Mouse (Mus musculus) lung, adult 2 months (tissue): ENCODE data around the gene Tomm40l. TPM values are rescaled to one million over a fixed set of nuclear protein-coding genes. Genes with fewer than 3 reads are reported as not detected.
A peak's percentile ranks its signal among the peaks of the same experiment; 100 is the strongest.
"Not testable (repeated sequence)": the region's sequence is repeated elsewhere in the genome, so short reads cannot be mapped to it uniquely, and the experiment has no call there.

Source experiments
- DNase-seq: peaks from one replicate; pipeline ENCODE4 v3.0.0; 2022
- H3K4me1 ChIP-seq: fragments of 200-500 bp; 2 replicates; pipeline ENCODE4 v1.6.1; 2011; ENCODE audit warnings: low read length; ENCODE audit not compliant: control insufficient read depth, insufficient read depth
- H3K4me3 ChIP-seq: fragments of 200-500 bp; replicated peaks from 2 replicates; pipeline ENCODE3; 2011; ENCODE audit warnings: low read depth, mild to moderate bottlenecking, control low read depth, low read length; ENCODE audit errors: extremely low read depth
- CTCF ChIP-seq: fragments of 200-500 bp; IDR thresholded peaks from 2 replicates; pipeline ENCODE4 v1.5.1; 2011; ENCODE audit warnings: mild to moderate bottlenecking, low read length, control low read depth; ENCODE audit not compliant: insufficient read depth
- POLR2A ChIP-seq: fragments of 200-500 bp; IDR thresholded peaks from 2 replicates; pipeline ENCODE4 v1.6.1; 2011; ENCODE audit warnings: low read depth, mild to moderate bottlenecking, control low read depth, low read length, borderline replicate concordance; ENCODE audit errors: extremely low read depth
- WGBS: fragments of 180-500 bp; shearing (Covaris S2); methylation state at CpG from one replicate; pipeline ENCODE4 v1.1.7; 2018; 5-methylcytosine and 5-hydroxymethylcytosine counted together
- polyA plus RNA-seq: library from polyadenylated mRNA; depleted of rRNA; stranded (reverse); fragments of >200 nt; gene quantifications from 2 replicates; pipeline ENCODE4 v1.2.3, GENCODE M21; 2012

Tomm40l gene
- polyA plus RNA-seq, 1 experiment, result 28.8 TPM

GRCm38 (mm10) chr1:171250680-171251593 lies 28.6 kb upstream of the Tomm40l start, which contains the start of gene Ndufs2:
Gene Ndufs2 (minus strand): TSS chr1:171251388.
- no peak for TF ChIP-seq POLR2A
- no peak for TF ChIP-seq CTCF
- no peak within 1 kb of the TSS for H3K4me3 ChIP-seq
- H3K4me1 ChIP-seq, result peaks cover 15% of the 10 kb centered on the region
- WGBS, result 31% methylated on average over 26 of the region's 26 CpGs
- DNase-seq, result no peak

GRCm38 (mm10) chr1:171249913-171250600 lies 27.7 kb upstream of the Tomm40l start, which contains the start of gene Adamts4:
Gene Adamts4 (plus strand): TSS chr1:171250421.
- 32% methylated on average over 5 of the region's 5 CpGs for WGBS
- no peak for DNase-seq
- TF ChIP-seq POLR2A (no peak), CTCF (no peak)
- Histone ChIP-seq H3K4me3 (no peak within 1 kb of the TSS), H3K4me1 (peaks cover 15% of the 10 kb centered on the region)

DNA sequence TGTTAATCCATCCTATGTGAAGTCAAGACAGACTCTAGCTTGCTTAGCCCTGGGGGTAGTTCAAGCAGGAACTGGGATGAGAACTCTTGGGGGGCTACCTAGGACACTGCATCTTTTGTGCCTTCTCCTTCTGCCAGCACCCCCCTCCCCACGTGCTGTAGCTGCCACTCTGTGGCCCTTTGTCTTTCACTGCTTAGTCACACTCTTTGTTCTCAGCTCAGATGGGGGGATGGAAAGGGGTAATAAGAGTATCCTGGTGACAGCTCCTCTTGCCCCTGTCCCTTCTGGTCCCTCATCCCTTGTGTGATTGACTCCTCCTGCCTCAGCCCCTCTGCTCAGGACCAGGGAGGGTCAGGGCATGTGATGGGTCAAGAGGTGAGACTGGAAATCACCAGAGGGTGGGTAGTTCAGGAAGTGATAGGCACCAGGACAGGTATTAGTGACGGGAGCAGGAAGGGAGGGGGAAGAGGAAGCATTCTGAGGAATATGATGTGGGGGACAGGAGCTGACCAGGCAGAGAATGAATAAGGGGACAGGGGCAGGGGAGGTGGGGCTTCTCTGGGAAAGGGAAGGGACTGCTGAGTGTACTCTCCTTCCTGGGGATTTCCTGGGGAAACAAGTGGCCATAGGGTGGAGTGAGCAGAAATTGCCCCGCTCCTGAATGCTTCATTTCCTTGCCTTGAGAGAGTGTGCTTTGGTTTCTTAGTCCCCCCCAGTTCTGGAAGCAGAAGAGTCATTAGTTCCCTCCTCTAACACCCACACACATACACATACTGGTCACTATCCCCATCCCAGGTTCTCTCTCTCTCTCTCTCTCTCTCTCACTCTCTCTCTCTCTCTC lies 26.3 kb upstream of the Tomm40l start:
- TF ChIP-seq POLR2A (no peak), CTCF (no peak)
- no peak overlapping the region for H3K4me3 ChIP-seq
- DNase-seq, result no peak
- 29% methylated on average over 3 of the region's 3 CpGs for WGBS
- H3K4me1 ChIP-seq, result peaks cover 15% of the 10 kb centered on the region

DNA sequence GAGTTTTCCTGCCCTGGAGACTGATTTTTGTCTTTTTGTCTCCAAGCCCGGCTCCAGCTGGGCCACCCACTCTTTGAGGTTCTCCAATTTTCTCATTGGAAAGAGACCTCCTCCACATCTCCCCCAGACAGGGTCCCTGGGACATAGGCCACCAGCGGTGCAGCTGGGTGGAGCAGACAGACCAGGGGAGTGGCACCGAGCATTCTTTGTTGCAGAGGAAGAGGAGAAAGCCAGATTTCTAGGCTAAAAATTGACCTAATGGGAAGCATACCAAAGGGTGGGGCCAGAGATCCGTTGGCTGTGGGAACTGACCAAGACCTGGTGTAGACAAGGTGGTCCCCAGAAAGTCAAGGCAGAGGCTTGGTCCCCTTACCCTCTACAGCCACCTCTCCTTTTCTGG lies 25.6 kb upstream of the Tomm40l start:
- WGBS, result 22% methylated on average over 4 of the region's 4 CpGs
- TF ChIP-seq CTCF, result no peak
- TF ChIP-seq POLR2A, result no peak
- Histone ChIP-seq H3K4me3 (no peak overlapping the region), H3K4me1 (peaks cover 15% of the 10 kb centered on the region)
- no peak for DNase-seq

DNA sequence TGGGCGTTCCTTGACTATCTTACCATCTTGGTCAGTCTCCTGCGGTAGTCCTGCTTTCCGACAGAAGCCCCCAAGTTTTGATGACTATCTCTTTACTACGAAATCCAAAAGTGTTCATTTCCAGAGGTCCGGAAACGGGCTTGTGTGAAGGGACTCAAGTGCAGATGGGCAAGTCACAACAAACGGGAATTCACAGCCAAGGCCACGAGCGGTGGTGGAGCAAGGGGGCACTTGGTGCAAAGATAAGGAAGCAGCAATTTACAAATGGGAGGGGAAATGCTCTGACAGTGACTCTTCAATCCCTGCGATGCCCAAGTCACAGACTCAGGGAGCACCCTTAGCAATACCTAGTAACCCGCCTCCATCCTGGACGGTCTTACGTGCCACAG lies 25.1 kb upstream of the Tomm40l start:
- DNase-seq, result no peak
- TF ChIP-seq POLR2A (no peak), CTCF (no peak)
- H3K4me1 ChIP-seq, result peaks cover 15% of the 10 kb centered on the region
- H3K4me3 ChIP-seq, result peak overlapping the region; percentile 72
- 6% methylated on average over 13 of the region's 13 CpGs for WGBS

GRCm38 (mm10) chr1:171246709-171247452 lies 24.6 kb upstream of the Tomm40l start:
- peak; percentile 94 for DNase-seq
- peak; percentile 94; the same call in 1 of the 2 replicates for TF ChIP-seq POLR2A
- peak; percentile 69 for TF ChIP-seq CTCF
- WGBS, result under 1% methylated on average over 41 of the region's 41 CpGs
- Histone ChIP-seq H3K4me3 (peak overlapping the region; percentile 88), H3K4me1 (peaks cover 15% of the 10 kb centered on the region)

GRCm38 (mm10) chr1:171245353-171245752 lies 23.0 kb upstream of the Tomm40l start:
- DNase-seq, result no peak
- WGBS, result 76% methylated on average over 8 of the region's 8 CpGs
- H3K4me1 ChIP-seq, result peaks cover 15% of the 10 kb centered on the region
- H3K4me3 ChIP-seq, result no peak overlapping the region
- TF ChIP-seq CTCF (no peak), POLR2A (no peak)

GRCm38 (mm10) chr1:171241952-171242351 lies 19.6 kb upstream of the Tomm40l start:
- DNase-seq, H3K4me3 ChIP-seq, H3K4me1 ChIP-seq: not testable (repeated sequence)
- 86% methylated on average over 12 of the region's 12 CpGs for WGBS
